Mouse (Mus musculus) left cerebral cortex, adult 8-10 months (tissue): ENCODE results near the gene Gm49369. TPM values are rescaled to one million over a fixed set of nuclear protein-coding genes. Genes with fewer than 3 reads are reported as not detected.
"Not testable (repeated sequence)": the region's sequence is repeated elsewhere in the genome, so short reads cannot be mapped to it uniquely, and the experiment has no call there.

ENCODE experiments used
- DNase-seq, 2 experiments: peaks; one replicate each; pipeline ENCODE4 v3.0.0; 2022; ENCODE audit warnings: low spot score in 2 of 2
- total RNA-seq, 4 experiments: library from RNA; stranded (reverse); gene quantifications; 2 replicates each; pipeline ENCODE4 v1.2.4; 2022

The Gm49369 gene
- total RNA-seq, 4 experiments from 2014 or later = 2.2 to 24.0 (median 19.7) TPM; not detected in 1

DNA sequence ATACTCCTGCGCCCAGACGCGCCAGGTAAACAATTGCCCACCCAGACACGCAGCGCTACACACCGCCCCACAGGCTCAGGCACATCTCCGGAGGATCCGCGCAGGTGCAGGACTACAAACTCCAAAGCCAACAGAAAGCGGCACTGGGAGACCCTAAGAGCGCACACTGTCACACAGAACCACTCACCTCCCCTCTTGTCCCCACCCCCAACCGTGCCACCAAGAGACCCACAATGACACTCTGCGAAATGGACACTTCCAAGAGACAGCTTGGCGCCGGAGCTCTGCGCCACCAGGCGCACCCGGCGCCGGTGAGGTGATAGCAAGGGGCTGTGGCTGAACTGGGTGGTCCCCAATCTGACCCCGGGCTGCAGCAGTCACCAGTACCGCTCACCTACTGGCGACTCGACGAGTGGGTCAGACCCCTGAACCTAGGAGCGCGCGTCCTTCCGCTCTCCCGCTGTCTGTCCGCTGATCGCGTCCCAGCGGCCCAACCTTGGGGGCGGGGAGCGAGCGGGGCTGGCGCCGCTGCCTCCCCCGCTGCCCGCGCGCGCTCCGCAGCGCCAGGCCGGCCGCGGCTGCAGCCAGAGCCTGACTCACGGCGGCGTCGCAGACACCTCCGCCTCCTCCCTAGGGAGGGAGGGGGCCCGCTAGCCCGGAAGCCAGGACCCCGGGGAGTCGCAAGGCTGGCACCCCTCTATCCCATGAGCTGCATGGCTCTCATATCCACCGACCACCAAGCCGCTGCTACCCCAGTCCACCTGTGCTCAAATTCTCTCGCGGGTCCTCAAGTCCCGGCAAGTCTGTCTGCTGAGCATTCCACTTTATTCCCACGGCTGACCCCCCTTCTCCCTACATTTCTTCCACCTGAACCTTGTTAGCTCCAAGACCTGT is 10.5 kb downstream of the Gm49369 start:
- DNase-seq = no peak

DNA sequence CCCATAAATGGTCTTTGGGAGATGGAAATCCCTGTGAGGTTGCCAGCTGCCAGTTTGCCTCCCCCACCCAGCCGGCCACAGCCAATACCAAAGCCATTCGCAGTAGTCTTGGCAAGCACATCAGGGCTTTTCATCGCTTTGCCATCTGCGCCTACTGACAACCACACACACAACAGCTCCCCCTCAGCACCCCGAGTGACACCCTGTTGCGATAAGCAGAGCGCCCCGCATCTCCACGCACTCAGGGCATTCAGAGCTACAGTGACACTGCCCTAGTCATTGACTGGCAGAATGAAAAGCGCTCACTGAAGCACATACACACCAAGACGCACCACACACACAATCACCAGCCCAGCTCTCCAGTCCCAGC is 11.1 kb downstream of the Gm49369 start:
- DNase-seq = peak; percentile 37 to 78

DNA sequence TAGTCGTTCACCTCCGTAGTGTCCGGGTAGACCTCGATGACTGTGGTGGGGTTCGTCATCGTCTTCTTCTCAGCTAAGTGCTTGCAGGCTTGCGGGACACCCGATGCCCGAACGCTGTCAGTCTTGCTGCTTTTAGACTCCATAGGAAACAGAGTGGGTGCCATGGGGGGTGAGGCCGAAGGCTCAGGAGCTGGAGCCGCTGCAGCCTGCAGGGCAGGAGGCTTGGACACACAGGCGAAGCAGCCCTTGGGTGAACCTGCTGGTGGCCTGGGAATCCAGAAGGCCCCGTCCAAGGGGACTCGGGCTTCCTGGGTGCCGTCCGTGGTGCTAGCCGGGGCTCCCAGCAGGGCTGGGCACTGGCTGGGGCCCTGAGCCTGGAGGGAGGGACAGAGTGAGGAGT is 11.5 kb downstream of the Gm49369 start:
- DNase-seq = no peak

DNA sequence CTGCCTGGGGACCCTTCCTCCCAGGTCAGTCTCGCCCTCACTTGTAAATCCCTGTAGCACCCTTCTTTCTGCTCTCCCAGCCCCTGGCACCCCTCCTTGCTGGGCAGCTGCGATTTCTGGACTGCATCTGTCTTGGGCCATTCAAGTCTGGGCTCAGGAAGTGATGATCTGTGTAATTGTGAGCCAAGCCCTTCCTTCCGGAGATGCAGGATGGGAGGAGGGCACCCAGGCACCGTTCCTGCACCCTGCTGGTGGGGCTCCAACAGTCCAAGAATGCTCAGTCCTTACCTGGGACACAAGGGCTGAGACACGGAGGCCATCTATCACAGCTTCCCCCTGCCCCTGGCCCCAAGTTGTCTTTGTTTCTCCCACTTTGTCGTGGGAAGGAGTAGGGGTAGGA is 12.6 kb downstream of the Gm49369 start:
- DNase-seq = no peak

DNA sequence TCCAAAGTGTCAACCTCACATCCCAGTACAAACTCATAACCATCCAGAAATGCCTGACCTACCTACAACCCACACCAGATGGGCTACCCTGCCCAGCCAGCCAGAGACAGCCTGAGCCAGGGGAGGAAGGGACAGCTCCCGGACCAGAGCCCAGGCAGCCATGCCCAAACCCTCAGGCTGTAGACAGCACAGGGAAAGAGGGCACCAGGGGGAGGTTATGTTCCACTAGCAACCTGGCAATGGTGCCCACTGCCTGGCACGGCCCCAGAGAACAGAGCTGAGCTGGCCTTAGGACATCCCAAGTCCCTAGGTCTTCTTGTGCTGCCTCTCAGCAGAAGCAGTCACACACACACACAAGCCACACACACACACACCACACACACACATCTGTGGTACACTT is 13.6 kb downstream of the Gm49369 start:
- DNase-seq = no peak

DNA sequence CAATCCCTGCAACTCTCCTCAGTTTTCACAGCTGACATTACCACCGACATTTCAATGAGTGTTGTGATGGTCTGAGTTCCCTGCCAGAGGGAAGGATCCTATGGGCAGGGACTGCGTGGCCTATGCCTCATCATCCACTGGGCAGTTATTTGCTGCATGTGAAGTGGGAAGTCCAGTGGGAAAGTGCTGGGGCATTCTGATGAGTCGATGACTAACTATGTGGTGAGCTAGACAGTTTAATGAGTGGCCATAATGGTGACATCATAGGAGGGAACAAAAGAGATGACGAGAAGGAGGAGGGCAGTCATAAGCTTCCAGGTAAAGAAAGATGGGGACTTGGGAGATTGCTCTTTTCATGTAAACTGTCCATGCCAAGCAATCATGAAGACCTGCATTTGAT is 19.4 kb downstream of the Gm49369 start:
- DNase-seq = no peak

DNA sequence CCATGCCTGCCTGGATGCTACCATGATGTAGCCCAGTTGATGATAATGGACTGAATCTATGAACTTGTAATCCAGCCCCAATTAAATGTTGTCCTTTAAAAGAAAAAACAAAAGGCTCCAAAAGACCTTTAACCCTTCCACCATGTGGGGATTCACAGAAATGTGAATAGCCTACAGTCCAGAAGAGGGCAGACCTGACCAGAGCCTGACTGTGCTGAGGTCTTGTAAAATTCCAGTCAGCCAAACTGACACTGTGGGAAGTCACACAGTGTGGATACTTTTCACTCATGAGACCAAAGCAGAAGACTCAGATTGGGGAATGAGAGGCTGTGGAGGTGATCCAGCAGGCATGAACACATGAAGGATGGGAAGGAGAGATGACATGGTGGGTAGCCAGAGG is 21.7 kb downstream of the Gm49369 start:
- DNase-seq = no peak

DNA sequence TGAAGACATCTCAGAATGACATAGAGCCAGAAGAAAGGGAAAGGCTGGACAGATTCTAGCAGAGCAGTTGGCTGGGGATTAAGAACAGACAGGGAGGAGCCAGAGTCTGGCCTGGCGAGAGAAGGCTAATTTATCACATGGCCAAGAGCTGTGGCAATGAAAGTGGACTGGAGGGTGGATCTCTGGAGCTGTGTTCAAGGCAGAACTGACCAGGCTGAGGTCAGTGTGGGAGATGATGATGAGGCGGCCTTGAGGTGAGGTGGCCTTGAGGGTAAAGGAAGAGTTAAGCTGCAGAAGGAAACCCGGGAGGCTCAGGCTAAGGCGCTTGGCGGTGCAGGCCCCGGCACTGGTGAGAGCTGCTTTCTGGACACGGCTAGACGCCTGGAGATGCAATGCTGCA is 23.3 kb downstream of the Gm49369 start:
- no peak for DNase-seq

DNA sequence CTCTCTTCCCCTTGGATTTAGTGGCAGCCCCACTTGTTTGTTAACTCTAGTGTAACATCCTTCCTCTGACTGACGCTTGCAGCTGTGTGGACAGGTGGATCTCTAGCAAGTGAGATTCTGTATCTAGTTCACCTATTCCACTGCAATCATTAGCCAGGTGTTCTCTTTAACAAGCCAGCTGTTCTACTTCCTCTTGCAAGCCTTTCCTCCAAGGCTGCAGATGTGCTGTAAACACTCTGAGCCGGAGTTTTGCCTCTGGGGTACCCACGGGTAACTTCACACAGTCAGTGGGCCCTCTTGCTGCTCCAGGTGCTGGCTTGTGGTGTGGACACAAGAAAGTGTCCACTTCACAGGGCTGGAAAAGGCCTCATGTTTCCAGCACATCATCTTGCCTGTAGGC is 24.9 kb downstream of the Gm49369 start:
- DNase-seq = no peak

DNA sequence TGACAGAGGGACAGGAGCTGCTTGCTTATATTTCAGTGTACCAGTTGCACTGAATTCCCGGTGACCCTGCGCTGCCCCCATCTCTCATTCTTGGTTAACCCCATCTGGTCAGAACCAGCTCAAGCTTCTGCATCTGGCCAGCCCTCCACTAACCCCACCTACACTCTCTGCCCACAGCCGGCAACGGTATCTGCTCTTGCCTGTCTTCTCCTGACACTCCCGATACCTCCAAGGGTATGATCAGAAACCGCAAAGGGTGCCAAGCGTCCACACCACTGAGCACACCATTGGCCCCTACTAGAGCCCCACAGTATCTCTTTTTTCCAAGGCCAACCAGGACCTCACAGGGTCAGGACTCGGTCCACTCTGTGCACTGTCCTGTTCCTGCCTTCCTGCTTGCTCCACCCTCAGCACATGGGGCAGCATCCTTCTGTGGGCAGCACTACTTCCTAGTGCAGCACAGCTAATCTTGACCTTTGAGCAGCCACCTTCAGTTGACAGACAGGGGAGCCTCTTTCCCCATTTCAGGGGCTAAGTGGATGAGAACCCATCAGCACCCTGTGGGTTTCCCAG is 27.7 kb downstream of the Gm49369 start:
- DNase-seq = no peak

DNA sequence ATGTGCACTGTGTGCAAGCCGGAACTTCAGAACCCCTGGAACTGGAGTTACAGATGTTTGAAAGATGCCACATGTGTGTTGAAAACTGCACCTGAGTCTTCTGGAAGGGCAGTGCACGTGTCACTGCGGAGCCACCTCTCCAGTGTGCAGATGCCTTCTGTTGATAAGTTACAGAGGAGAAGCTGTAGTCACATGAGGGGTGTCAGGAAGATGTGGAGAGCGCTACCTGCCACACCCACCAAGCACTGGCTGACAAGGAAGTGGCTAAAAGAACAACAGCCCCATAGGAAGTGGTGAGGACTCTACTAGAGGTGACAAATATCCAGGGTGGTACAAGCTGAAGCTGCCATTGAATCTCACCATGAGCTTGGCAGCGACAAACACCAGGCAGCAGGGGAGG is 28.6 kb downstream of the Gm49369 start:
- no peak for DNase-seq

DNA sequence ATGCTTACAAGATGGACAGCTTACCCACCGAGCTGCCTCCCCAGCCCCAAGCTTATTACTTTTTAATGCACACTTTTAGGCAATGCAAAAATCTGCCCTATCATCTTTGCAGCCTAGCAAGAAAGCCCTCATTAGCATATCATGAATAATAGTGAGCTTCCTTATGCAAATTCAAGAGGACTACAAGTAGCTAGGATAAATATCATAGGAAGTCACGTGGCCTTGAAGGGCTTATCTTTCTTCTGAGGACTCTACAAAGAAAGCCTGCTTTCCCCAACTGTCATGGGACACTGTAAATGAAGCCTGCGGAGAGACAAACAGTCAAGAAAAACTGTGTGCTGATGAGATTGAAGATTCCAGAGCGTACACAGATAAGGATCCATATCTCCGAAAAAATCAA is 30.9 kb downstream of the Gm49369 start:
- no peak for DNase-seq

DNA sequence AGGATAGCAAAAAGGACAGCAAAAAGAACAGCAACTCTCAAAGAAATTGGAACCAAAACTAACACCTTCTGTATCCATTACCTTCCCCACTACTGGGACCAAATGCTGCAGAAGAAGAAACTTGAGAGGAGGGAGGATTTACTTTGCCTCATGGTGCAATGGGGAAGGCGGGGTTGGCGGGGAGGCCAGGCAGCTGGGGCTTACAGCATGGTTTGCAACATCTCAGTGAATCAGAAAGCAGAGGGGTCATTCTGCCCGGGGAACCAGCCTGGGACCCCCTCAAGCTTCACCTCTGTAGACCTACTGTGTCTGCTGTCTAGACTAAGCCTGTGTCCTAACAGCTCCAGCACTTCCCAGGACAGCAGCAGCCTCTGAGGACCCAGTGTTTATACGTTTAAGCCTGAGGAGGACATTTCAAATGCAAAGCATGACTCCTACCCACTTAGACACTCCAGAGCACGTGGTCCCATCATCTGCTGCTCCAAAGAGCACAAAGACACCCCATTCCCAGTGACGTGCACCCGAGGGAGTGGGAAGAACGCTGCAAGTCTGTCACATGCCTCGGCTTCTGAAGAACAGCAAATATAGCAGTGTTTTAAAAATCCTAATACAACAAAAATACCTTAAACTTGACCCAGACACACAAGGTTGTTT is 33.0 kb downstream of the Gm49369 start:
- no peak for DNase-seq

DNA sequence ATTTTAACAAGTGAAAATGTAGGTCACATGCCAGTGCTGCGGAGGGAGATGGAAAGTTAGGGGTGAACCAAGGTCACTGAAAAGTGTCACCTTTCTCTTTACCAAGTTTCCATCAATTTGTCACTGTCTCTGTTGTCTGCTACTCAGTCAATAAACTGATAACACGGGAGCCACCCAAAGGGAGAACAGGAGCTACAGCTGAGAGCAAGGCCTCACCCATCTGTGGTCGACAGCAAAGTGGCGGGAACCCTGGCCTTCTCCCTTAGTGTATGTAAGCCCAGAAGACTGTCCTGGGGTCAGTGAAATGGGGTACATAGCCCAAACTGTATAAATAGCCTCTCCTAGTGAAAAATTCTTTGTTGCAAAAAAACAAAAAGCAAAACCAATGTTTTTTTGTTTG is 34.9 kb downstream of the Gm49369 start:
- no peak for DNase-seq

DNA sequence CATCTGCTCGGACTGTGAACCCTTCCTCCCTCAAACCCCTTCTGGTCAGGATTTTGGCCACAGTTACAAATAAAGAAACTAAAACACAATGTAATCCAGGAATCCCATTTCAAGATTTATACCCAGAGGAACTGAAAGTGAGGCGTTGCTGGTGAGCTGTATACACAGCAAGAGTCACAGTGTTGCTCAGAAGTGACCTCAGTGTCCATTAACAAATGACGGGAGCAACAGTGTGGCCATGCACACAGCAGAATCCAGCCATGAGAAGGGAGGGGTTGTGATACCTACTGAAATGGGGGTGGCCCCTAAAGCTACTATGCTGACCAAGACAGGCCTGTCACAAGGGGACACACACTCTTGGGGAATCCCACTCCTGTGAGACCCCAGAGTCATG is 40.2 kb downstream of the Gm49369 start:
- DNase-seq = no peak

DNA sequence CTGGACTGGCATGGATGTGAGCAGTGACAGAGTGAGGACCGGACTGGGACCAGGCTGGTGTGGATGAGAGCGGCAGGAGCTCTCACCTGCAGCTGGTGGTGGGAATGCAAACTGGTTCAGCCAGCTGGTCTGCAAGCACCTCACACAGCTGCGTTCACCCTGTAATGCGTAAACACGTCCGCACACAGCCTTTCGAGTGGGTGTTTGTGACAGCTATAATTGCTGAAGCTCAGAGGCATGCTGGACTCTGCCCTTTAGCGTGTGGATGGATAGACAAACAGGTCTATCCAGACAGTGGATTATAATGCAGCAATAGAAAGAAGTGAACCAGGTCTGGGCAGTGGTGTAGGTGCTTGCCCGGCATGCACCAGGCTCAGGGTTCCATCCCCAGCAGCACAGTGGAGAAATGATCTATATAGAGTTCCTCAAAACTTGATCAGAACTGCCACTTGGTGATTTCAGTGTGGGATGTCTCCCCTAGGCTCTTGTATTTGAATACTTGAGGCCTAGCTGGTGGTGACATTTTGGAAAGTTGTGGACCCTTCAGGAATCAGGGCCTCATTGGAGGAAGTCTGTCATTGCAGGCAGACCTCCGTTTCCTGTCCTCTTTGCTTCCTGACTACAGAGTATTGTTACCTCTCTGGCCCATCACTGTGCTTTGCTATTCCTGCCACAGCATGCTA is 40.8 kb downstream of the Gm49369 start:
- no peak for DNase-seq

DNA sequence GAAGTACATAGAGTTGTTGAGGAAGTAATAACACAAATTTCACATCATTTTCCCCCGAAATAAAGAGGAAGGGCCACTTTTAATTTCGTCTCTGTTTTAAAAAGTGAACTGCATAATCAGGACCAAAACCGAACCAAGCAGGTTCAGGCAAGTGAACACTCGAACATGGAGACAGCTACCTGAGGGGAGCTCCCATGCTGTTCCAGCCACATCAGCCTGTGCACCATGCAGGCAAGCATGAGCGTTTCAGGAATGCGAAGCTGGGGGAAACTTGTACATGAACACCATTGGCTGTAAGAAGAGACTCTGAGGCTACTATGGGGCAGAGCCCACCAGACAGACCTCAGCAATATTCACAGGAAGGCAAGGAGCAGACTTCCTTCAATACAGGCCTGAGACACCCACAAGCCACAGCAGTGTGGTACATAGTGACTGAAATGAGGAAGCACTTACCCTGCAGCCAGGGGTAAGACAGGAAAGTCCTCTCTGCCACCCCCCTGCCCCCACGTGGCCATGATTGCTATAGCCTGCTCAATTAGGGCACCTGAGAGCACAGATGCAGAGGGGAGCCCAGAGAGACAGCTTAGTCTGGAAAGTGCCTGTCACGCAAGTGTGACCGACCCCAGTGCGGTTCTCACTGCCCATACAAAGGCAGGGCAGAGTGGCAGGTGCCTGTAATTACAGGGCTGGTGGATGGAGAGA is 42.0 kb downstream of the Gm49369 start:
- DNase-seq = no peak

DNA sequence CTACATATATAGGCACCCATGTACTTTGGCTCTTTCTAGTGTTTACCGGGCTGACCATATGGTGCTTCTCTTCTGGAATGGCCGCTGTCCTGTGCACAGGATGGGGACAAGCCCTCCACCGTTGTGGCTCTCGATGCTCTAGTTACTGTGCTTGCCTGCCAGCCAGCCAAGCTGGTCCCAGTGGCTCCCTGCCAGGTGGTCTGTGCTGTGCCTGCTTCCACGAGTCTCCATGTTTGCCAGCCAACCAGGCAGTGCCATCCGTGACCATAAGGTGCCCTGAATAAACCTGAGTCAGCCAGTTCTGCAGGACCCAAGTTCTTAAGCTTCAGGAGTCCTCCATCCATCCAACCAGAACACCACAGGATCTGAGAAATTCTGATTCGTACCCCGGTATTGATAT is 47.3 kb downstream of the Gm49369 start:
- DNase-seq = no peak

DNA sequence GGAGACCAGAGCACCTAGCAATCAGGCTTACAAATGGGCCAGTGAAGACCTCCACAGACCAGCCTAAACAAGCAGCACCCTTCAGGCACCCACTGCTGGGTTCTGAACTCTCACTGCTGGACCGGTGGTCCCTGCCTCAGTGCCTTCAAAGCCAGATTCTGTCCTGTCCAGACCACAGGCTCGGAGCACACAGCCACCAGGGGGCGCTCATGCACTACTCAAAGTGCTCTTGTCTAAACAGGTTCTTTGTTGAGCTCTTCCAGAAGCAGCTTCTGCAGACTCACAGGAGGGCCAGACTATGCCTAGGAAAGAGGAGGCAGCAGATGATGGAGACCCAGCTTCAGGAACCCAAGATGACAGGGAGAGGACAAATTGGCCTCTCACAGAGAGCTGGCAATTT is 48.2 kb downstream of the Gm49369 start:
- DNase-seq = peak; percentile 70 to 83

DNA sequence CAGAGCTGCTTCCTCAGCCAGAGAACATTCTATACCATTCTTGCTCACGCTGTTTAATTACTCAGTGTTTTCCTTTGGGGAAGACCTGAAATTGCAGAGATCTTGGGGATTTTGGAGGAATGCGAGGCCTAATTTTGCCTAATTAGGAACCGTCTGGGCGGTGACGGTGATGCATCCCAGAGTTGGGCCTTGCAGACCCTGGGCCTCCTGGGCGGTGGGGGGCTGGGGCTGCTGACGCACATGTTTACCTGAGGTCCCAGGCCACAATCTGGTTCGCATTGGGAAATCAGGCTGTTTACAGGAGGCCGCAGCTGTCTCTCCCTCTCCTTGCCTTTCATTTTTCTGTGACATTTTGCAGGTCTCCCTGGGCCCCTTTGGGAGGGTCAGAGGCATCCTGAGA is 49.7 kb downstream of the Gm49369 start:
- DNase-seq = not testable (repeated sequence)

DNA sequence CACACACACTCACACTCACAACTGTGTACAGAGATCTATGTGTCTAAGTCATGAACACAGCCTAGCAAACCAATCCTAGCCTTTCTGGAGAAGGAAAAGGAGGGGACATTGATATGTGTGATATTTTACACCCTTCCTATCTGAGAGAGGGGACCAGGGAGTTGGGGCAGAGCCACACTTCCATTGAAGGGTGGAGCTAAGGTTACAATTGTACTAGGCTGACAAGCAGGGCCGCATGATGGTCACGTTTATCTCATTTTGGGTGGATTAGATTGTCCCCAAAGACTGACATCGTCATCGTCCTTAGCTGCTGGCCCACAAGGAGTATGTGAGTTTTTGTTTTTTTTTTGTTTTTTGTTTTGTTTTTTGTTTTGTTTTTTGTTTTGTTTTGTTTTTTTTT is 51.2 kb downstream of the Gm49369 start:
- no peak for DNase-seq
